Mouse (Mus musculus): ENCODE data around the gene Nxpe4. TPM values are rescaled to one million over a fixed set of nuclear protein-coding genes. Genes with fewer than 3 reads are reported as not detected.
"Not testable (repeated sequence)": the region's sequence is repeated elsewhere in the genome, so short reads cannot be mapped to it uniquely, and the experiment has no call there.

Nxpe4 gene
- total RNA-seq, 2 experiments from 2014 or later = 8.3 TPM

- no peak for DNase-seq (ENCODE audit: low spot score in 2 of 2)
- no peak overlapping the region for H3K4me3 ChIP-seq
- no peak for TF ChIP-seq CTCF (conservative IDR thresholded peaks at IDR 0.05)
- no peak overlapping the region for H3K27ac ChIP-seq
These were observed 248.6 kb downstream of the Nxpe4 start for GRCm38 (mm10) chr9:48410217-48411035.

- H3K4me3 ChIP-seq = no peak overlapping the region
- no peak for TF ChIP-seq CTCF (conservative IDR thresholded peaks at IDR 0.05)
- no peak overlapping the region for H3K27ac ChIP-seq
- no peak for DNase-seq (ENCODE audit: low spot score in 2 of 2)
These were observed 251.8 kb downstream of the Nxpe4 start for GRCm38 (mm10) chr9:48413591-48413990.

GRCm38 (mm10) chr9:48417366-48417765, 255.5 kb downstream of the Nxpe4 start:
- not testable (repeated sequence) for H3K4me3 ChIP-seq; DNase-seq (ENCODE audit: low spot score in 2 of 2)

GRCm38 (mm10) chr9:48417994-48418393, 256.2 kb downstream of the Nxpe4 start:
- H3K4me3 ChIP-seq = no peak overlapping the region
- no peak for DNase-seq (ENCODE audit: low spot score in 2 of 2)
- no peak for TF ChIP-seq CTCF (conservative IDR thresholded peaks at IDR 0.05)

More at GRCm38 (mm10) chr9:48417366-48417765, 255.5 kb downstream of the Nxpe4 start:
- not testable (repeated sequence) for H3K27ac ChIP-seq

GRCm38 (mm10) chr9:48418397-48418796, 256.6 kb downstream of the Nxpe4 start:
- no peak for TF ChIP-seq CTCF (conservative IDR thresholded peaks at IDR 0.05)
- DNase-seq (ENCODE audit: low spot score in 2 of 2) = no peak
- H3K27ac ChIP-seq = no peak overlapping the region
- H3K4me3 ChIP-seq = no peak overlapping the region

More at GRCm38 (mm10) chr9:48417994-48418393, 256.2 kb downstream of the Nxpe4 start:
- no peak overlapping the region for H3K27ac ChIP-seq

- Histone ChIP-seq H3K4me3 (no peak overlapping the region), H3K27ac (no peak overlapping the region)
- TF ChIP-seq CTCF (conservative IDR thresholded peaks at IDR 0.05) = no peak
- DNase-seq (ENCODE audit: low spot score in 2 of 2) = no peak
These were observed 257.0 kb downstream of the Nxpe4 start for GRCm38 (mm10) chr9:48418829-48419228.

GRCm38 (mm10) chr9:48420437-48420836, 258.6 kb downstream of the Nxpe4 start:
- no peak for TF ChIP-seq CTCF (conservative IDR thresholded peaks at IDR 0.05)
- Histone ChIP-seq H3K27ac (no peak overlapping the region), H3K4me3 (no peak overlapping the region)
- no peak for DNase-seq (ENCODE audit: low spot score in 2 of 2)

- TF ChIP-seq CTCF (conservative IDR thresholded peaks at IDR 0.05) = no peak
- DNase-seq (ENCODE audit: low spot score in 2 of 2) = no peak
- H3K4me3 ChIP-seq = no peak overlapping the region
- no peak overlapping the region for H3K27ac ChIP-seq
These were observed 259.2 kb downstream of the Nxpe4 start for GRCm38 (mm10) chr9:48421029-48421428.

- TF ChIP-seq CTCF (conservative IDR thresholded peaks at IDR 0.05) = no peak
- no peak overlapping the region for H3K27ac ChIP-seq
- no peak for DNase-seq (ENCODE audit: low spot score in 2 of 2)
- no peak overlapping the region for H3K4me3 ChIP-seq
These were observed 259.7 kb downstream of the Nxpe4 start for GRCm38 (mm10) chr9:48421561-48421960.

- Histone ChIP-seq H3K4me3 (no peak overlapping the region), H3K27ac (no peak overlapping the region)
- no peak for DNase-seq (ENCODE audit: low spot score in 2 of 2)
- TF ChIP-seq CTCF (conservative IDR thresholded peaks at IDR 0.05) = no peak
These were observed 260.6 kb downstream of the Nxpe4 start for GRCm38 (mm10) chr9:48422382-48422781.

- DNase-seq (ENCODE audit: low spot score in 2 of 2) = no peak
- H3K27ac ChIP-seq = no peak overlapping the region
- peak; percentile 23; the same call in 1 of the 2 replicates for TF ChIP-seq CTCF (conservative IDR thresholded peaks at IDR 0.05)
- H3K4me3 ChIP-seq = no peak overlapping the region
These were observed 261.4 kb downstream of the Nxpe4 start for GRCm38 (mm10) chr9:48423256-48423655.

- TF ChIP-seq CTCF (conservative IDR thresholded peaks at IDR 0.05) = no peak
- Histone ChIP-seq H3K4me3 (no peak overlapping the region), H3K27ac (no peak overlapping the region)
- no peak for DNase-seq (ENCODE audit: low spot score in 2 of 2)
These were observed 265.4 kb downstream of the Nxpe4 start for GRCm38 (mm10) chr9:48427176-48427575.

GRCm38 (mm10) chr9:48432449-48432848, 270.6 kb downstream of the Nxpe4 start:
- TF ChIP-seq CTCF (conservative IDR thresholded peaks at IDR 0.05) = no peak
- no peak overlapping the region for H3K27ac ChIP-seq
- H3K4me3 ChIP-seq = no peak overlapping the region
- no peak for DNase-seq (ENCODE audit: low spot score in 2 of 2)

GRCm38 (mm10) chr9:48443873-48444272, 282.1 kb downstream of the Nxpe4 start:
- TF ChIP-seq CTCF (conservative IDR thresholded peaks at IDR 0.05) = no peak
- H3K4me3 ChIP-seq = no peak overlapping the region
- no peak overlapping the region for H3K27ac ChIP-seq
- no peak for DNase-seq (ENCODE audit: low spot score in 2 of 2)
